Mouse (Mus musculus) testis, postnatal 14 days (tissue): Measurements from ENCODE around the gene Ephx1.
A peak's percentile ranks its signal among the peaks of the same experiment; 100 is the strongest.

ENCODE experiments used
- DNase-seq: peaks from one replicate; pipeline ENCODE4 v3.0.0; 2021; ENCODE audit warnings: low spot score

The Ephx1 gene

DNA sequence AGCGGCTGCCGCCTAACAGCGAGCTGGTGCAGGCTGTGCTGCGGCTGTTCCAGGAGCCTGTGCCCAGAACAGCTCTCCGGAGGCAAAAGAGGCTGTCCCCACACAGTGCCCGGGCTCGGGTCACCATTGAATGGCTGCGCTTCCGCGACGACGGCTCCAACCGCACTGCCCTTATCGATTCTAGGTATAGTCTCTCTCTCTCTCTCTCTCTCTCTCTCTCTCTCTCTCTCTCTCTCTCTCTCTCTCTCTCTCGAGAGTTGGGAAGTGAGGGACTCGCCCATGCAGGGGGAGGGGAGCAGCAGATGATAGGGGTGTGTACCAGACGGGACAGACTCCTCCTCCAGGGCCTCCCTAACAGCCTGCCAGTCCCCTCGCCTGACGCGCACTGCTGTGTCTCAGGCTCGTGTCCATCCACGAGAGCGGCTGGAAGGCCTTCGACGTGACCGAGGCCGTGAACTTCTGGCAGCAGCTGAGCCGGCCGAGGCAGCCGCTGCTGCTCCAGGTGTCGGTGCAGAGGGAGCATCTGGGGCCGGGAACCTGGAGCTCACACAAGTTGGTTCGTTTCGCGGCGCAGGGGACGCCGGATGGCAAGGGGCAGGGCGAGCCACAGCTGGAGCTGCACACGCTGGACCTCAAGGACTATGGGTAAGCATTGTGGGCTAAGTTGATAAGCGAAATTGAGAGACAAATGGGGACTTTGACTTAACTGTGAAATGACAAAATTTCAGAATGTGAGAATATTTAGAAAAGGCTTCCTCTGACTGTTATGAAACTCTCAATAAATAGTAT lies 83.9 kb downstream of the Ephx1 start:
- DNase-seq = peak; percentile 47

DNA sequence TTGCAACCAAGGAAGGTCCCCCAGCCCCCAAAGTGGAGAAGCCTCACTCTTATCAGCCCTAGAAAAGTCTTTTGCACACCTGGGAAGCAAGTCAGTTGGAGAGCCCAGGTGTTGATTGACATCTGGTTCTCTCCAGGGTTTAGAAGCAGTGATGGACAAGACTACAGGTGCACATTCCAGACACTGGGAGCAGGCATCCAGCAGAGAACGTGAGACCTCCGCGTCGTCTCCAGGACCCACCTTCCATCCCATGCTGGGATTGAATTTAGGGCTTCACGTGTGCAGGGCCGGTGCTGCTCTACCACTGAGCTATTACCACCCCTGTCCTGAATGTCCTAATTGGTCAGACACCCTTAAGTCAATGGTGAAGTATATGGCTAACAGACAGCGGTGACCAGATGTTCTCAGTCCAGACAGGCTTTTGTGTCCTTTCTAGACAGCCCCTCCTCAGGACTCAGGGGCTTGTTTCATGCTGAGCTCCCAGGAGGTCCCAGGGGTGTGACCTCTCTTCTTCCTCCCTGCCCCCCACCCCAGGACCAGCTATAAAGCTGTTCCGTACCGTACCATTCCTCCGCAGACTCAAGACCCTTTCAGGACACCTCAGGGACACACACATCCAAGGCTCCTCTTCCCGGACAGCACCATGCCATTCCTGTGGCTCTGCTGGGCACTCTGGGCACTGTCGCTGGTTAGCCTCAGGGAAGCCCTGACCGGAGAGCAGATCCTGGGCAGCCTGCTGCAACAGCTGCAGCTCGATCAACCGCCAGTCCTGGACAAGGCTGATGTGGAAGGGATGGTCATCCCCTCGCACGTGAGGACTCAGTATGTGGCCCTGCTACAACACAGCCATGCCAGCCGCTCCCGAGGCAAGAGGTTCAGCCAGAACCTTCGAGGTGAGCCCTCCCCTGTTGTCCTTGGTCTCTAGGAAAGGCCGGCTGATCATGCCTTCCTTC lies 86.0 kb downstream of the Ephx1 start, which contains the start of gene Lefty1:
Gene Lefty1 (plus strand): TSS at position 556 of the 953 bp plus-strand sequence.
- DNase-seq = no peak

DNA sequence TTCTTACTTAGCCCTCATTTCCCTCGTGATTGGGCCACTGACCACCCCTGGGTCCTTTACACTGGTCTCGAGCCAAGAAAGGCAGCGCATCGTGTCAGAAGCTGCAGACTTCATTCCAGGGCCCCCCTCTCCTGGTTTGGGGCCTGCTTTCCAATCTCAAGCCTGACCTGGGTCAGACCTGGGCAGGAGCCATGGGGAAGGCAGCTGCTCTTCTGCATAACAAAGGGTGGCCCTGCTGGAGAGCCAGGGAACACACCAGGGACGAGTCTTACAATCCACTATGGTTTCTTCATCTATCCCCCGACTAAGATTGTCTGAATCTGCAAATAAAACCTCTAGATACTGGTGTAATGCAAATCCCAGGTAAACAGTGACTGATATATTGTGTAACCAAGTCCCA lies 87.0 kb downstream of the Ephx1 start:
- DNase-seq = no peak

- DNase-seq = no peak
These were observed 89.6 kb downstream of the Ephx1 start for GRCm38 (mm10) chr1:180931106-180931505.

DNA sequence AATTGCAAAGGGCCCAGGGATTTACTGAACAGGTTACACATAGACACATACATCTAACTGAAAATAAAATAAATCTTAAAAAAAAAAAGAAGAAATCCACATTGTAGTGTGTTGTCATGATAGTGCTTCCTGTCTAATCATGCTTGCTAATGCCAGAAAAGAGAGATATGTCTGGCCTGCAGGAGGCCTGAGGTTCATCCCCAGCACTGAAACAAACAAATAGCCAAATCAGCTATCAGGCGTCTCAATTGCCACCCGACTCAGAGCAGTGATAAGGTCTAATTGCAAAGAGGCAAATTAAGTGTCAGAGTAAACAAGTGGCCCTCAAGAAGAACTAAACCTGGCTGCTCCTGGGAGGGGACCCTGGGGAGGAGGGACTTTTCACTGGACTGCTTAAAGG lies 91.1 kb downstream of the Ephx1 start:
- no peak for DNase-seq

- DNase-seq = no peak
These were observed 94.4 kb downstream of the Ephx1 start for GRCm38 (mm10) chr1:180926286-180926685.
